Comparison of ENCODE assay signal across 8 mouse cellular contexts in genomic region chr9:22476265-22476664, GRCm38 (mm10). TPM values are rescaled to one million over a fixed set of nuclear protein-coding genes. Genes with fewer than 3 reads are reported as not detected.
DNase-seq lines count a peak whose midpoint lies in the region; ATAC-seq and TF ChIP-seq lines count a peak whose summit lies in the region.

No protein-coding gene starts in this region.

- 3% methylated on average over 10 of the region's 10 CpGs for WGBS in lung, embryonic 16.5 days
- 3% methylated on average over 10 of the region's 10 CpGs for WGBS in heart, embryonic 16.5 days
- 5% methylated on average over 10 of the region's 10 CpGs for WGBS in limb, embryonic 14.5 days

- no peaks in the 10 kb centered on the region for H3K9me3 ChIP-seq in lung, embryonic 16.5 days (ENCODE audit: control insufficient read depth, low read length)
- no peaks in the 10 kb centered on the region for H3K9me3 ChIP-seq in heart, embryonic 16.5 days (replicated peaks; ENCODE audit: control insufficient read depth, low read length)
- H3K9me3 ChIP-seq in limb, embryonic 14.5 days (ENCODE audit: control insufficient read depth, low read length) = no peaks in the 10 kb centered on the region

- no peak overlapping the region; the same call in 1 of the 2 replicates for H3K27ac ChIP-seq in lung, embryonic 16.5 days (ENCODE audit: low read length)
- no peak overlapping the region; the same call in 1 of the 2 replicates for H3K27ac ChIP-seq in brown adipose tissue, adult 24 weeks (replicated peaks; ENCODE audit: low read depth, low read length)
- peak overlapping the region; percentile 64; the same call in 1 of the 2 replicates for H3K27ac ChIP-seq in heart, embryonic 16.5 days (ENCODE audit: low read length)
- no peak overlapping the region for H3K27ac ChIP-seq in limb, embryonic 14.5 days (replicated peaks; ENCODE audit: low read depth, low read length)

- H3K9ac ChIP-seq in lung, embryonic 16.5 days (ENCODE audit: low read length) = peak overlapping the region; percentile 76
- peak overlapping the region; percentile 72 for H3K9ac ChIP-seq in heart, embryonic 16.5 days (ENCODE audit: low read length)
- H3K9ac ChIP-seq in limb, embryonic 14.5 days (ENCODE audit: low read depth, low read length, severe bottlenecking) = peak overlapping the region; percentile 60

- TF ChIP-seq POLR2A in limb, embryonic 14.5 days (IDR thresholded peaks at IDR 0.05; ENCODE audit: borderline replicate concordance, extremely low read depth, insufficient read depth, insufficient read length) = no peak

- peak overlapping the region; percentile 94 for H3K4me2 ChIP-seq in lung, embryonic 16.5 days (ENCODE audit: low read depth, low read length)
- H3K4me2 ChIP-seq in heart, embryonic 16.5 days (ENCODE audit: low read depth, low read length) = peak overlapping the region; percentile 99
- H3K4me2 ChIP-seq in limb, embryonic 14.5 days (replicated peaks; ENCODE audit: low read depth, low read length, severe bottlenecking) = peak overlapping the region; percentile 60

- peak overlapping the region; percentile 80 for H3K4me3 ChIP-seq in lung, embryonic 16.5 days (ENCODE audit: low read length)
- peak overlapping the region; percentile 74 for H3K4me3 ChIP-seq in brown adipose tissue, adult 24 weeks (ENCODE audit: insufficient read depth, low read depth, low read length)
- H3K4me3 ChIP-seq in heart, embryonic 16.5 days (ENCODE audit: low read length) = peak overlapping the region; percentile 84
- H3K4me3 ChIP-seq in limb, embryonic 14.5 days (replicated peaks; ENCODE audit: low read length) = peak overlapping the region; percentile 61

- peaks cover 4% of the 10 kb centered on the region; the same call in 1 of the 2 replicates for H3K4me1 ChIP-seq in lung, embryonic 16.5 days (replicated peaks; ENCODE audit: control insufficient read depth, insufficient read depth, low read length)
- peaks cover 2% of the 10 kb centered on the region; the same call in 1 of the 2 replicates for H3K4me1 ChIP-seq in brown adipose tissue, adult 24 weeks (ENCODE audit: control insufficient read depth, insufficient read depth, insufficient read length, low read length)
- 0 out of 2 replicates have a peak, but pooled peaks cover 5% of the 10 kb centered on the region for H3K4me1 ChIP-seq in heart, embryonic 16.5 days (ENCODE audit: control insufficient read depth, insufficient read depth, low read length)
- peaks cover 5% of the 10 kb centered on the region; the same call in 1 of the 2 replicates for H3K4me1 ChIP-seq in limb, embryonic 14.5 days (ENCODE audit: control insufficient read depth, insufficient read depth, low read length)

- 0 out of 2 replicates have a peak, but pooled peaks have one; percentile 6 for ATAC-seq in lung, embryonic 16.5 days (ENCODE audit: low read depth)
- no peak for ATAC-seq in heart, embryonic 16.5 days (replicated peaks; ENCODE audit: extremely low read depth, insufficient read depth, low FRiP score)
- ATAC-seq in limb, embryonic 14.5 days (ENCODE audit: low FRiP score, low read depth) = no peak

- H3K27me3 ChIP-seq in lung, embryonic 16.5 days (ENCODE audit: control insufficient read depth, insufficient read depth, low read depth, low read length) = no peaks in the 10 kb centered on the region
- no peaks in the 10 kb centered on the region for H3K27me3 ChIP-seq in heart, embryonic 16.5 days (ENCODE audit: control insufficient read depth, insufficient read depth, low read length)
- no peaks in the 10 kb centered on the region for H3K27me3 ChIP-seq in limb, embryonic 14.5 days (ENCODE audit: control insufficient read depth, insufficient read depth, low read length)

- DNase-seq in lung, postnatal 10 days = no peak
- no peak for DNase-seq in limb, embryonic 14.5 days (ENCODE audit: low spot score)
- DNase-seq in retina, embryonic 14.5 days (ENCODE audit: low spot score) = peak; percentile 36
- DNase-seq in ovary, postnatal 14 days (ENCODE audit: low spot score) = no peak
- no peak for DNase-seq in right cerebral cortex, postnatal 14 days

- H3K36me3 ChIP-seq in lung, embryonic 16.5 days (ENCODE audit: control insufficient read depth, insufficient read depth, low read length) = no peaks in the 10 kb centered on the region
- H3K36me3 ChIP-seq in heart, embryonic 16.5 days (ENCODE audit: control insufficient read depth, insufficient read depth) = no peaks in the 10 kb centered on the region
- no peaks in the 10 kb centered on the region for H3K36me3 ChIP-seq in limb, embryonic 14.5 days (ENCODE audit: control insufficient read depth, insufficient read depth, low read length)

RNA-seq across cellular contexts. Expression of gene Bbs9, which starts 0.8 kb away (rescaled TPM):
- polyA plus RNA-seq in lung, embryonic 16.5 days (2015; fragmentation: Nextera tagmentation; extraction: Ambion mirVana) = 16.0 TPM in 2 replicates
- 6.3 and 6.4 TPM in 2 replicates for polyA plus RNA-seq in brown adipose tissue, adult 24 weeks (2012; ENCODE audit: insufficient read depth, insufficient read length, missing spikeins)
- 7.9 and 8.1 TPM in 2 replicates for polyA plus RNA-seq in heart, embryonic 16.5 days (2015; fragmentation: Nextera tagmentation; extraction: Ambion mirVana)
- 15.7 and 16.6 TPM in 2 replicates for polyA plus RNA-seq in limb, embryonic 14.5 days (2012; rRNA removed)
- polyA plus RNA-seq in limb, embryonic 14.5 days (2014; fragmentation: Nextera tagmentation; extraction: Ambion mirVana) = 12.7 and 14.7 TPM in 2 replicates

RNA-seq across cellular contexts. Expression of gene Rp9, which starts 6.7 kb away (rescaled TPM):
- 60.9 and 64.5 TPM in 2 replicates for polyA plus RNA-seq in lung, embryonic 16.5 days (2015; fragmentation: Nextera tagmentation; extraction: Ambion mirVana)
- polyA plus RNA-seq in brown adipose tissue, adult 24 weeks (2012; ENCODE audit: insufficient read depth, insufficient read length, missing spikeins) = 39.2 and 55.5 TPM in 2 replicates
- 47.3 and 48.4 TPM in 2 replicates for polyA plus RNA-seq in heart, embryonic 16.5 days (2015; fragmentation: Nextera tagmentation; extraction: Ambion mirVana)
- polyA plus RNA-seq in limb, embryonic 14.5 days (2012; rRNA removed) = 56.7 and 89.7 TPM in 2 replicates
- 69.4 and 78.0 TPM in 2 replicates for polyA plus RNA-seq in limb, embryonic 14.5 days (2014; fragmentation: Nextera tagmentation; extraction: Ambion mirVana)

RNA-seq across cellular contexts. Expression of gene Gm17545, which starts 22.2 kb away (rescaled TPM):
- not detected in 2 replicates for polyA plus RNA-seq in lung, embryonic 16.5 days (2015; fragmentation: Nextera tagmentation; extraction: Ambion mirVana)
- polyA plus RNA-seq in brown adipose tissue, adult 24 weeks (2012; ENCODE audit: insufficient read depth, insufficient read length, missing spikeins) = not detected in 2 replicates
- not detected in 2 replicates for polyA plus RNA-seq in heart, embryonic 16.5 days (2015; fragmentation: Nextera tagmentation; extraction: Ambion mirVana)
- not detected in 2 replicates for polyA plus RNA-seq in limb, embryonic 14.5 days (2012; rRNA removed)
- polyA plus RNA-seq in limb, embryonic 14.5 days (2014; fragmentation: Nextera tagmentation; extraction: Ambion mirVana) = not detected in 2 replicates
